Mouse (Mus musculus) embryonic facial prominence, embryonic 14.5 days (tissue): Measurements from ENCODE around the gene I830077J02Rik. TPM values are rescaled to one million over a fixed set of nuclear protein-coding genes. Genes with fewer than 3 reads are reported as not detected.

Experiments used
- ATAC-seq: fragments of 200-750 bp; cut with Nextera tagmentation; 2 replicates; pipeline ENCODE4 v1.8.0; 2017; ENCODE audit warnings: low read depth, moderate number of reproducible peaks, moderate TSS enrichment
- DNase-seq: peaks from one replicate; pipeline ENCODE4 v3.0.0-alpha.2; 2015; ENCODE audit warnings: low spot score
- H3K27ac ChIP-seq: fragments of 300-500 bp; sonication (generic); replicated peaks from 2 replicates; pipeline ENCODE4 v1.5.1; 2014; ENCODE audit warnings: low read depth, mild to moderate bottlenecking, low read length, moderate library complexity
- H3K27me3 ChIP-seq: fragments of 300-500 bp; sonication (generic); replicated peaks from 2 replicates; pipeline ENCODE4 v1.6.1; 2014; ENCODE audit warnings: low read length; ENCODE audit not compliant: control insufficient read depth, insufficient read depth
- H3K36me3 ChIP-seq: fragments of 300-500 bp; sonication (generic); 2 replicates; pipeline ENCODE4 v1.6.1; 2014; ENCODE audit warnings: low read length, mixed read lengths; ENCODE audit not compliant: control insufficient read depth, insufficient read depth
- H3K4me1 ChIP-seq: fragments of 300-500 bp; sonication (generic); 2 replicates; pipeline ENCODE4 v1.6.1; 2014; ENCODE audit warnings: antibody characterized with exemption, low read length; ENCODE audit not compliant: control insufficient read depth, insufficient read depth
- H3K4me2 ChIP-seq: fragments of 300-500 bp; sonication (generic); 2 replicates; pipeline ENCODE4 v1.6.1; 2014; ENCODE audit warnings: low read depth, mild to moderate bottlenecking, low read length, moderate library complexity, mixed read lengths
- H3K4me3 ChIP-seq: fragments of 300-500 bp; sonication (generic); 2 replicates; pipeline ENCODE4 v1.5.1; 2014; ENCODE audit warnings: low read depth, mild to moderate bottlenecking, low read length
- H3K9ac ChIP-seq: fragments of 300-500 bp; sonication (generic); 2 replicates; pipeline ENCODE4 v1.6.1; 2014; ENCODE audit warnings: low read depth, mild to moderate bottlenecking, low read length, moderate library complexity, mixed read lengths
- H3K9me3 ChIP-seq: fragments of 300-500 bp; sonication (generic); 2 replicates; pipeline ENCODE4 v1.6.1; 2016; ENCODE audit warnings: low read length; ENCODE audit not compliant: control insufficient read depth
- WGBS: fragments of 180-500 bp; shearing (Covaris S2); extraction: QIAGEN DNeasy Blood & Tissue Kit; methylation state at CpG from one replicate; pipeline ENCODE4 v1.1.7; 2014; 5-methylcytosine and 5-hydroxymethylcytosine counted together
- polyA plus RNA-seq: library from polyadenylated mRNA; unstranded; fragments of >200 nt; fragmentation: Nextera tagmentation; extraction: Ambion mirVana; gene quantifications from 2 replicates; pipeline ENCODE4 v1.2.1, GENCODE M21; 2014

Gene I830077J02Rik
- polyA plus RNA-seq, 1 experiment from 2014 or later, result 0.70 TPM

DNA sequence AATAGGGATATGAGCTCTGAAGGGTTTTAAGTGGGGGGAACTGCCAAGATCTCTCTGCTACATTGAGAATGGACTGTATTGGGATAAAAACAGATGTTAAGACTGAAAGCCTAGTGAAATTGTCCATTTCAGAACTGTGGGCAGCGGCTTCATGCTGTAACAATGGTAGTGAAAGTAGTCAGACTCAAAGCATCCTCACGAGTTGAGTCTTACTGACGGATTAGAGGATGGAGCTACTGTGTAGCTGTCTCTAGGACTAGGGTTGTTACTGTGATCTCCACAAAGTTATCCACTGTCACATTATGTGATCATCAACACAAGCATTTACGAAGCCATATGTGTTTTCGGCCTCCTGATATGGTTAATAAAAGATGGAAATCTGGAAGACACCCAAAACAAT, 25.7 kb upstream of the I830077J02Rik start:
- WGBS, result 42% methylated on average over 5 of the region's 5 CpGs
- Histone ChIP-seq H3K27me3 (no peaks in the 10 kb centered on the region), H3K27ac (no peak overlapping the region)

DNA sequence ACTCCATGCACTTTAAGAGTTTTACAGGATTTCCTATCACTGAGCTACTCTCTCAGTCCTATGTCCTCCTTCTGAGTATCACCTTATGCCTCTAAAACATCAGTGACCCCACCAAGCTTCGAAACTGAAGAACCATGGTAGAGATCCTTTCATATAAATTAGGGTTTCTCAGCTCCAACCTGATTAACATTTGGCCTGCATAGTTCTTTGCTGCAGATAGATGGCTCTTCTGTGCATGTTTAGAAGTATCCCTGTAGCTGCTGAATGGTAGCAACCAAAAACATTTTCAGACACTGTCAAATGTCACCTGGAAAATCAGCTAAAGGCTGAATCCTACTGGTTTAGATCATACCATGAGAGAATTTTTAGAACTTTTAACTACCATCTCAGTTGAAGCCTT, 24.8 kb upstream of the I830077J02Rik start:
- no peak overlapping the region for H3K9ac ChIP-seq
- no peak for ATAC-seq

More for the DNA sequence above, 25.7 kb upstream of the I830077J02Rik start:
- H3K36me3 ChIP-seq, result peaks cover 60% of the 10 kb centered on the region
- peak overlapping the region; percentile 87 for H3K4me2 ChIP-seq
- ATAC-seq (no peak), DNase-seq (no peak)
- peak overlapping the region; percentile 97 for H3K9ac ChIP-seq
- H3K4me3 ChIP-seq, result peak overlapping the region; percentile 85
- H3K9me3 ChIP-seq, result no peaks in the 10 kb centered on the region
- H3K4me1 ChIP-seq, result peaks cover 16% of the 10 kb centered on the region

DNA sequence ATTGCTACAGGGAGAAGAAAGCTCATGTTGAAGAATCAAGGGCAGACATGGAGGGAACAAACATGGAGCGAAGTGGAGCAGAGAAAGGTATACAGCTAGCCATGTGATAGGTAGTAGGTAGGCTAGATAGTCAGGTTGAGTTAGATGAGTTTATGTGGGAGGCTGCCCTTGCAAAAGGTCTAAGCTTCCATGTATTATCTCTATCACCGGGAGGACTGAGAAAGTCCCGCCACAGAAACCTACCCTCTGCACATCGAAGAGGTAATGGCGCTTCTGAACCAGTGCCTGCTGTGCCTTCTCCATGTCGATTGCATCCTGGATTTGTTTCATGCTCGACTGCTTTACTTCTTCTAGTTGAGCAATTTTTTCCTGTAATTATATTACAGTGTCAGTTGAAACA, 18.9 kb upstream of the I830077J02Rik start:
- H3K27ac ChIP-seq, result no peak overlapping the region
- no peak overlapping the region for H3K4me2 ChIP-seq
- H3K4me1 ChIP-seq, result no peaks in the 10 kb centered on the region
- H3K9ac ChIP-seq, result no peak overlapping the region
- H3K36me3 ChIP-seq, result peaks cover 86% of the 10 kb centered on the region
- H3K9me3 ChIP-seq, result no peaks in the 10 kb centered on the region
- no peak overlapping the region for H3K4me3 ChIP-seq
- no peaks in the 10 kb centered on the region for H3K27me3 ChIP-seq
- ATAC-seq (no peak), DNase-seq (no peak)
- 91% methylated on average over 7 of the region's 7 CpGs for WGBS

More for the DNA sequence above, 24.8 kb upstream of the I830077J02Rik start:
- Histone ChIP-seq H3K4me2 (no peak overlapping the region), H3K9me3 (no peaks in the 10 kb centered on the region), H3K4me1 (peaks cover 16% of the 10 kb centered on the region), H3K36me3 (peaks cover 60% of the 10 kb centered on the region), H3K27me3 (no peaks in the 10 kb centered on the region), H3K4me3 (no peak overlapping the region), H3K27ac (no peak overlapping the region)
- DNase-seq, result no peak
- WGBS, result 94% methylated on average over 1 of the region's 1 CpGs

DNA sequence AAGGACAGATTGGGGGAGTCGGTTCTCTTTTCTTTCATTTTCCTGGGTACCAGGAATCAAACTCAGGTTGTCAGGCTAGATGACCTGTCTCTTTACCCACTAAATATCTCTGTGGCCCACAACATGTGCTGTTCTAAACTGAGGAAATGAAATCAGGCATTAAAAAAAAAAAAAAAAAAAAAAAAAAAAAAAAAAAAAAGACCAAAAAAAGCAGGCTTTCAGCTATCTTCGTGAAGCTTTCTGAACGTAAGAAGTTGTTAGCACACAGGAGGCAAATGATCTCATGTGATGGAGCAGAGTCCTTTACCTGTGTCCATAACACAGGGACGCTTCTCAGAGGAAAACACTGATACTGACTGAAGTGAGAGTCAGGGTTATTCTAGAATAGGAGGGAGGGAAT, 3.6 kb upstream of the I830077J02Rik start:
- H3K9me3 ChIP-seq, result no peaks in the 10 kb centered on the region
- H3K27ac ChIP-seq, result no peak overlapping the region
- no peak overlapping the region for H3K9ac ChIP-seq
- peaks cover 11% of the 10 kb centered on the region for H3K36me3 ChIP-seq
- no peak overlapping the region for H3K4me2 ChIP-seq
- 83% methylated on average over 4 of the region's 4 CpGs for WGBS
- H3K4me1 ChIP-seq, result no peaks in the 10 kb centered on the region
- no peaks in the 10 kb centered on the region for H3K27me3 ChIP-seq
- ATAC-seq (no peak), DNase-seq (no peak)
- no peak overlapping the region for H3K4me3 ChIP-seq

DNA sequence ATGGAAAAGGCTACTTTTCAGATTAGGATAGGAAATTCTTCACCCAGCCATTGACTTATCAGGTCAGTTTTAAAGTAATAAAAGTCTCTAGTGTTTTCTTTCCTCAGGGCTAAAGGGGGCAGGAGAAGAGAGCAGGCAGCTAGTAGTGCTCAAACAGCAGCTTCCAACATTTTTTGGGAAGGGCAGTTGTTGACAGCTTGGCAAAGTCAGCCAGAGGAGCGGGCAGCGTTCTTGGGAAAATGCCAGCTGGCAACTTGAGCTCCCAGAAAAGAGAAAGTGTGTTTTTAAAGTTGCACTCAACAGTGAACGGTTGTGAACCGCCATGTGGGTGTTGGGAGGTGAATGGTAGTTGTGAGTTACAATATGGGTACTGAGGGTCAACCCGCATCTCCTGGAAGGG, 2.6 kb upstream of the I830077J02Rik start:
- Histone ChIP-seq H3K27me3 (no peaks in the 10 kb centered on the region), H3K9me3 (no peaks in the 10 kb centered on the region), H3K4me2 (no peak overlapping the region), H3K36me3 (0 out of 2 replicates have a peak, but pooled peaks cover under 1% of the 10 kb centered on the region), H3K27ac (no peak overlapping the region), H3K4me3 (no peak overlapping the region), H3K9ac (no peak overlapping the region), H3K4me1 (no peaks in the 10 kb centered on the region)
- WGBS, result 74% methylated on average over 5 of the region's 5 CpGs
- ATAC-seq, result no peak
- peak; percentile 50 for DNase-seq

DNA sequence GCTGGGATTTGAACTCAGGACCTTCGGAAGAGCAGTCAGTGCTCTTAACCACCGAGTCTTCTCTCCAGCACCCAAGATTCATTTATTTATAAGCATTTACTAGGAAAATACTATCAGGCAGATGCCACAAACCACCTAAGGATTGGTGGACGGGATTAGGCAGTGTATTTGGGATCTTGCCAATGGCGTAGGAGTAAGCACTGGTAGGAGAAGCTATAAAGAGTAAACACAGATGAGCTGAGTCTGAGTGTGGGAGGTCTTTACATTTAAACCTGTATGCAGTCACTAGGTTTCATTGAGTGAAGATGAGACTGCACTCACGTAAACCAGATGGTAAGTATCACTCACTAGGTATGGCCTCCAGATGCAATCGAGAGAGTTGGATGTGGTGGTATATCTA, 1.5 kb upstream of the I830077J02Rik start:
- no peak overlapping the region for H3K9ac ChIP-seq
- WGBS, result 94% methylated on average over 6 of the region's 6 CpGs
- ATAC-seq (no peak), DNase-seq (no peak)
- no peaks in the 10 kb centered on the region for H3K9me3 ChIP-seq
- H3K4me1 ChIP-seq, result no peaks in the 10 kb centered on the region
- H3K27ac ChIP-seq, result no peak overlapping the region
- no peak overlapping the region for H3K4me2 ChIP-seq
- H3K27me3 ChIP-seq, result no peaks in the 10 kb centered on the region
- no peak overlapping the region for H3K4me3 ChIP-seq
- H3K36me3 ChIP-seq, result no peaks in the 10 kb centered on the region

DNA sequence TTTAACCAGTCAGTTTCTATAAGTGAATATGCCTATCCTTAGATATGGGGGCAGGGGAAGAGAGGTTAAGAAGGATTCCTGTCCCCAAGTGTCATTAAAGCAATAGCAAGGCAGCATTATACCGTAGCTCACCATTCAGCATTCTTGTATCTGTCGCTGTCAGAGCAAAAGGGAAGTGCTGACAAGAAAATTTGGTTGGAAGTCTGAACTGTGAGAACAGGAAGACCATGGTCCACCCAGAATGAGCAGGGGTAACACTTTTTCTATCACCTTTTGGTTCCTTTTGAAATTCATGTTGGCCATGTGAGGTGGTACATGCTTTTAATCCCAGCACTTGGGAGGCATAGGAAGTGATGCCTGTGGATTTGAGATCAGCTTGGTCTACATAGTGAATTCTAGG, 1.4 kb downstream of the I830077J02Rik start:
- H3K4me2 ChIP-seq, result no peak overlapping the region
- H3K27ac ChIP-seq, result no peak overlapping the region
- ATAC-seq, result no peak
- no peaks in the 10 kb centered on the region for H3K9me3 ChIP-seq
- WGBS, result 80% methylated on average over 2 of the region's 2 CpGs
- DNase-seq, result no peak
- H3K4me3 ChIP-seq, result no peak overlapping the region
- no peaks in the 10 kb centered on the region for H3K36me3 ChIP-seq
- no peaks in the 10 kb centered on the region for H3K4me1 ChIP-seq
- H3K27me3 ChIP-seq, result no peaks in the 10 kb centered on the region
- H3K9ac ChIP-seq, result no peak overlapping the region

DNA sequence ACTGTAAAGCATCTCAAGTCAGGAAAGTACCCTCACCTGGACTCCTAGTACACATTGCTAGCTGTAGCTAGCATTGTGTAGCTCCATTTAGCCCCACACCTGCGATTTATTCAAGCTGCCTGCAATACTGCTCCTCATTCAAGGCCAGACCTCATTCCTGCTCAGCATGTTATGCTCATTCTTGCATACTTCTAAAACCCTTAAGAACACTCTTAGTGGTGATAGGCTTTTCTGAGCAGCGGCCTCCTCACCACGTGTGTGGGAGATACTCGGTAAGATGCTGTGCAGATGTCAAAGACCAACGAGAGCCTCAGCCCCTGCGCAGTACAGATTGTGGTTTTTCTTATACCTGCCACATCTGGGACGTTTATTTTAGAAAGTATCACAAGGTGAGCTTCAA, 2.6 kb downstream of the I830077J02Rik start:
- H3K9ac ChIP-seq, result no peak overlapping the region
- no peak overlapping the region for H3K27ac ChIP-seq
- ATAC-seq, result no peak
- DNase-seq, result no peak
- H3K4me3 ChIP-seq, result no peak overlapping the region
- whole genome bisulfite sequencing, result 84% methylated on average over 7 of the region's 7 CpGs
- H3K9me3 ChIP-seq, result no peaks in the 10 kb centered on the region
- no peak overlapping the region for H3K4me2 ChIP-seq
- H3K4me1 ChIP-seq, result no peaks in the 10 kb centered on the region
- H3K36me3 ChIP-seq, result no peaks in the 10 kb centered on the region
- H3K27me3 ChIP-seq, result no peaks in the 10 kb centered on the region

DNA sequence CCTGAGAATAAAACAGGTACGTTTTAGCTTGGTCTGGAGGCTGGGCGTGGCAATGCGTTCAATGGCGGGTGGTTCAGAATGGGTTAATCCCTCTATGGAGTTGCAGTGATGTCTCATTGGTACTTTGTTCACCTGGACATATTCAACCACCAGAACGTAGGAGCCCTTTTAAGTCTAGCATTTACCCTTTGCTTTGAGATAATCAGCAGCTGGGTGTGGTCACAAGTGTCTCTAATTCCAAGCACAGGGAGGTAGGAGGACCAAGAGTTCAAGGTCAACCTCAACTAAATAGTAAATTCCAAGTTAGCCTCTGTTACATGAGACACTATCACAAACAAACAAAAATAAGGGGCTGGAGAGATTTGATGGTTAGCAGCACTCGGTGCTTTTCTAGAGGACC, 3.7 kb downstream of the I830077J02Rik start:
- no peak overlapping the region for H3K27ac ChIP-seq
- no peaks in the 10 kb centered on the region for H3K9me3 ChIP-seq
- WGBS, result 86% methylated on average over 6 of the region's 6 CpGs
- no peak overlapping the region for H3K4me2 ChIP-seq
- H3K9ac ChIP-seq, result no peak overlapping the region
- no peak overlapping the region for H3K4me3 ChIP-seq
- H3K4me1 ChIP-seq, result no peaks in the 10 kb centered on the region
- DNase-seq (no peak), ATAC-seq (no peak)
- no peaks in the 10 kb centered on the region for H3K27me3 ChIP-seq
- no peaks in the 10 kb centered on the region for H3K36me3 ChIP-seq
